Mouse (Mus musculus) lung, adult 2 months (tissue): Measurements from ENCODE around the gene Serpina16.

Experiments
- CTCF ChIP-seq: fragments of 200-500 bp; IDR thresholded peaks from 2 replicates; pipeline ENCODE4 v1.5.1; 2011; ENCODE audit warnings: mild to moderate bottlenecking, low read length, control low read depth; ENCODE audit not compliant: insufficient read depth
- POLR2A ChIP-seq: fragments of 200-500 bp; IDR thresholded peaks from 2 replicates; pipeline ENCODE4 v1.6.1; 2011; ENCODE audit warnings: low read depth, mild to moderate bottlenecking, control low read depth, low read length, borderline replicate concordance; ENCODE audit errors: extremely low read depth

- TF ChIP-seq CTCF, result no peak
- no peak for TF ChIP-seq POLR2A
Measured at GRCm38 (mm10) chr12:103683775-103684174, 7.8 kb upstream of the Serpina16 start.
